Mouse (Mus musculus): ENCODE results near the gene Kctd17.
A peak's percentile ranks its signal among the peaks of the same experiment; 100 is the strongest.

The Kctd17 gene

DNA sequence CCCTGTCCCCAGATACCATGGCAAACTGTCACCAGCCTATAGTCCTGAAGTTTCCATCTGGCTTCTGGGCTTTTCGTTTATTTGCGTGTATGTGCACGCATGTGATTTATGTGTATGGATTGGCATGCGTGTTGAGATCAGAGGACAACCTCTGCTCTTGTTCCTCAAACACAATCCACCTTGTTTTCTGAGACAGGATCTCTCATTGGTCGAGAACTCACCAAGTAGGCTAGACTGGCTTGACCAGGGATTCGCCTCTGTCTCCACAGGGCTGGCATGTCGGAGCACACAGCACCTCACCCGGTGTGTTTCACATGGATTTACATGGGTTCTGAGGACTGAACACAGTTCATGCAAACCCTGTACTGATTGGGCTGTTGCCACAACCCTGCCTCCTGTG, 14.2 kb upstream of the Kctd17 start:
- DNase-seq (ENCODE audit: low read depth) = no peak

DNA sequence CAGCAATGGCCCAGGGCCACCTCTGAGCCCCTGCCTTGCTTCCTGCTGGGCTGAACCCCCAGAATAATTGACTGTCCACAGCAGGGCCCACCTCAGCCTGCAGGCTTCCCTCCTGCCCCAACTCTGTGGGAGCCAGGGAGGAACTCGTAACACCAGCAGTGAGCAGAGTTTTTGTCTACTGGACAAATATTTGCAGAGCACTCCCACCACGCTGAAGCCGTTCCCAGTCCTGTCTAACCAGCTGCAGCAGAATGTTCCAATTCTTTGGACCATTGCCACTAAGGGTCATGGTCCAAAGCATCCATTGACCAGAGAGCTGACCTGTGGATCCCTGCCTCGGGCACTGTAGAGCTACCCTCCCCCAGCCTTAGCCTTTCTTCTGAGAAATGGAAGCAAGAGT, 11.4 kb upstream of the Kctd17 start:
- no peak for DNase-seq (ENCODE audit: low read depth)

DNA sequence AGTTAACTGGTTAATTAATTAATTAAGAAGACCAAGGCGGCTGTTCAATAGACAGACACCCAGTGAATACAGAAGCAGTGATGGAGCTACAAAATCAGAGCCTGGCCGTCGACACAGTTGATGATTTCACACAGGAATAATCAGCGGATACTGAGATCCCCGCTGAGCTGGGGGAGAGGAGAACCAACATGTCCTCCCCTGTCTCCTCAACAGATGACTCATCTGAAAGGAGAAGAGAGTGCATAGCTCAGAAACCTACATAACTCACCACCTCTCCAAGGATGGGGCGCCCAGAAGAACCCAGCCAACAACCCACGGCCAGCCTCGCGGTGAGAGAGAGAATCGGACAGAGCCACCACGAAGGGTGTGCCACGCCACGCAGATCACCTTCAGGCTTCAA, 8.0 kb upstream of the Kctd17 start:
- DNase-seq (ENCODE audit: low read depth) = no peak

DNA sequence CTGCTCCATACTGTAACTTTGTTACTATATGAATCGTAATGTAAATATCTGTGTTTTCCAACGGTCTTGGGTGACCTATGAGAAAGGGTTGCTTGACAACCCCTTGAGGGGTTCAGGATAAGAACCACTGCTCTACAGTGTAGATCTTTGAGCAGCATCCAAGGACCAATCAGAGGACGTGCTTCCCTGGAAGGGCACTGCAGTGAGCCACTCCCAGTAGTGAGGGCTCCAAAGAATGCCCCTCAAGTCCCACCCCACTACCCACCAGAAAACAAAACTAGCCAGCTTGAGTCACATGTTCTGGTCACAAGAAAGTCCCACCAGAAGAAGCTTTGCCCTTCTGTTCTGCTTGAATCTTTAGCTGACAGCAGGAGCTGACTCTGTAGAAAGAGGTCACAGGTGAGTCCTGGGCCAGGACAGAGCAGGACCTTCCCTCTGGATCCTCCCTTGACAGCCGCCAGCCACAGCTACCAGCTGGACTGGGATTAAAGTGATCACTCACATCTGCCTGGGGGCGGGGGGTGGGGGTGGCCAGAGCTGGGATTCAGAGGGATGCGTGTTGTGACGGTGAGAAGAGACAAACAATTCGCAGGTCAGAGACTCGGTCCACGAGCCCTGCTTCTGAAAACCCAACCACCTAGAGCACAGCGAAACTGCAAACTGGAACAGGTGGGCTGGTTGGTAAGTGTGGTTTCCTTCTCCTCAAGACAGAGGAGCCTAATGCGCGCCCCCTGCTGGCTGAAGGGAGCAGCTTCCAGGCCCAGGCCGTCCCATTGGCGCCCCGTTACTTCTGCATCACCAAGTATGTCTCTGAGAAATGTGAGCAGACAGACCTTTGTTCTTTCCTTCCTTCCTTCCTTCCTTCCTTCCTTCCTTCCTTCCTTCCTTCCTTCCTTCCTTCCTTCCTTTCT, 6.1 kb upstream of the Kctd17 start:
- peak; percentile 82 for DNase-seq (ENCODE audit: low read depth)

DNA sequence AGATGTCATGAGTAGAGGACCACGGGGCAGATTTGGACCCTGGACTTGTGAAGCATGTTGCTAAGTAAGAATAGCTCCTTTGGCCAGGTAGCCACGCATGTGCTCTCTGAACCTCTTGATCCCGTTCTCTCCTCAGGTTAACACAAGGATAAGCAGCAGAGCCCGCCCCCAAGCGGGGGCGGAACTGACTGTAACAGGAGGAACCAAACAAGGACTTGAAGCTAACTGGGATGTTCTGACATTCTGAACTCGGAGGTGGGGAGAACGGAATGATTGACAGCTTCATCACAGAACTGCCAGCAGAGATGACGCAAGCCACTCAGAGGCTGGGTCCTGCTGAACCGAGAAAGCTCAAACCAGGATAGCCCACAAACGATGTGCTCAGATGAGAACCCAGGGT, 3.9 kb upstream of the Kctd17 start:
- DNase-seq (ENCODE audit: low read depth) = no peak

DNA sequence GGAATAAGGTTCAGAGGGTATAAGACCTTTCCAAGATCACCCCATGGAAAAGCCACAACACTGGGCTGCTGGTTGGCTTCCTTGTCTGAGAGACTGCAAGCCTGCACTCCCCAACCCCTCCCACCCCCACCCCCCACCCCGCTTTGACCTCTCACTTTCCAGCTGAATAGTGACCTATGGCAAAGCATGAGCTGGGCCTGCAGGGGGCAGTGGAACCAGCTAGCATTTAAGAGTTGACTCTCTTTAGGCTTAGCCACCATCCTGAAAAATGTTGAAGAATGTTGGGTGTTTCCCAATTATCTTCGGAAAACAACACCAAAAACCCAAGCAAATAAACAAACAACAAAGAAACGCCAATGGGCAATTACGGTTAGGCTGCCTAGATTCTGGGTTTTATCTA, 3.1 kb upstream of the Kctd17 start:
- no peak for DNase-seq (ENCODE audit: low read depth)

DNA sequence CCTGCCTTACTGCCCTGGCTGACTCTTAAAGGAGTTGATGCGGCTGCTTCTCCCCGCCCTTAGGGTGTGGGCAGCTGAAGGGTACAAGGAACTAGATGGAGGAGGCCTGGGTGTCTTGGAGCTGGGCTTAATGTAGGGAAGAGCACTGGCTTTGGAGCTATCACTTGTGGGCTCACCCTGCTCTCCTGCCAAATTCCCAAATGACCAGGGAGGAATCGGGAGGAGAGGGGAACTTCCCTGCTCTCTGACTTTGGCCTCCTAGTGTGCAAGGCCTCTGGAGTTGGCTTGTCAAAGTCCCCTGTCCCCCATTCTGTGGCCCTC, 735 bp downstream of the Kctd17 start:
- no peak for DNase-seq (ENCODE audit: low read depth)

DNA sequence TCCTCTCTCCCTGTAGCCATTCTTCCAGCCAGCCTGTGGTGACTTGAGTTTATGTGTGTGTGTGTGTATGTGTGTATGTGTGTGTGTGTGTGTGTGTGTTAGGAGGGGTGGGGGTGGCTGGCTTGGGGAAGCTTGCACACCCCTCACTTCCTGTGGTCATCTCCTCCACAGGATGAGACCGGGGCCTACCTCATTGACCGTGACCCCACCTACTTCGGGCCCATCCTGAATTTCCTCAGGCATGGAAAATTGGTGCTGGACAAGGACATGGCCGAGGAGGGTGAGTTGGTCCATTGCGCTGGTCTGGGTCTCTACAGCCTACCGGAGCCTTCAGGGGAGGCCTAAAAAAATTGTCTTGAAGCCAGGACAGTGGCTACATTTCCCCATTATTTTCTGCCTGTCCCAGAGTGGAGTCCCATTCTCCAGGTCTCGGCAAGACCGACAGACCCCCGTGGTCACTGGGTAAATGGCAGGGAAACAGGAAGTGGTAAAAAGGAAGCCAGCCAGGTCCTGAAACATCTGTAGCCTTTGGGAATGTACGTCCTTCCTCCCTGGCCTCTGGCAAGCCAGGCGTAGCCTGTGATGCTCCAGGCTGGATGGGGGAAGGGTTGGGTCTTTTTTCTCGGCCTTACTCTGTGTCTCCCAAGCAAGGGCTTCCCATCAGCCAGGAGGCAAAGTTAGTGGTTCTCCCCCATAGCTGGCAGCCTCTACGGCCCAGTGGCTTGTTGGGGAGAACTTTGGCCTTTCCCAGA, 1.7 kb downstream of the Kctd17 start:
- DNase-seq (ENCODE audit: low read depth) = no peak

DNA sequence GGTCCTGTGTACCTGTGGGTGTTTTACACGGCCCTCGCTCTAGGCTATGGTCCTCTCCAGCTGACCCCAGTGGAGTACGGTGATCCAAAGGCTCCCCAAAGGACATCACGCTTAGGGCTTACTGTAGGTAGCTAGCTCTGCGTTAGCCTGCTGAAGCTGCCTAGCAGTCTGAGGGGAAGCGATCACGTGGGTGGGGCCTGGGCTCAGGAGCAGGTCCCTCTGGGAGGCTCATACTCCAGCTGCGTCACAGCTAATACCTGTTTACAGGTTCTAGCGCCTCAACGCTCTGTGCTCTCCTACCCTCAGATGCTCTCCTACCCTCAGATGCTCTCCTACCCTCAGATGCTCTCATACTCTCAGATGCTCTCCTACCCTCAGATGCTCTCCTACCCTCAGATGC, 2.5 kb downstream of the Kctd17 start:
- no peak for DNase-seq (ENCODE audit: low read depth)

DNA sequence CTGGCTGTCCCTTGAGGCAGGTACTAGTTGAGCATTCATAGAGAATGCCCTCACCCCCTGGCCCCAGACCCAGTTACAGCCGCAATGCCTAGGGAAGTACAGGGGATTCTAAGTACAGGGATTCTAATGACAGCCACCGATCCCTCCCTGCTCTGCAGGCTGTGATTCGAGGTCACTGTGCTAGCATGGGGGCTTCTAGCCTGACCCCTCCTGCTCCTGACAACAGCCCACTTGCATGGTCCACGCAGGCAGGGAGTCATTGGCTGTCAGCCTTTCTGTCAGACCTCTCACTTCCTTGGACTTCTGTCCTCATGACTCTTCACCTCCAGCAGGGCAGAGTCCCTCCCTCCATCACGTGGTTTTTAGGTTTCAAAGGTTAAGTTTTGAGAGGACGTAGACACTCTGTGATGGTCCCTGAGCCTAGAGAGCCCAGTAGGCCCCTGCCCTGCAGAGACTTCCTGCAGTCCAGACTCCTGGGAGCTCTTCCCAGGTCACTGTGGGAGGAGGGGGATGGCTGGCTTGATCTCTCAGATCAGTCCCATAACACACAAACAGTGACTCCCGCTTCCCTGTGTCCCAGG, 3.3 kb downstream of the Kctd17 start:
- no peak for DNase-seq (ENCODE audit: low read depth)

DNA sequence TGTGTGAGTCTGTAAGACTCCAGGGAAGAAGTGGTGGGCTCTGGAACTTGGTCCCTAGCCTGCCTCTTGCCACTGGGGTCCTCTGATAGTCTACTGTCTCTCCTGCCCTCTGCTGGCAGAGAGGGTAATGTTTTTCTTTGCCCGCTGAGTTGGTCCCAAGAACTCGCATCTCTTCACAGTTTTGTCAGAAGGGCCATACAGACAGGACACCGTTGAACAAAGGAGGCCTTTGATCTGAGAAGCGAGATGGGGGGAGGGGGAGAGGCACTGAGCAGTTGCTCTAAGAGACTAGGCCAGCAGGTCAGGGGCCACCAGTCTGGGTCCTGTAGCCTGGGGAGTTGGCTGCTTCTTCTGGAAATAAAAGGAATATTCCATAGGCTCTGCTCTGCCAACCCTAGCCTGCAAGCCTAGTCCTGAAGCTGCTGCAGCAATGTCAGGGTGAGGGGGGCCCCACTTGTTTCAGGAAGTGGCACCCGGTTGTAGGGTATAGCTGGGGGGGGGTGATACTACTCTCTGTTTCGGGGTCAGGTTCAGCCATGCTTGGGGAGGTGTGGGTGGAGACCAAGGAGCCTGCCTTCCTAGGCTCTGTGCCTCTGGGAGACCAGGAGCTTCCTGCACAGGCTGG, 6.6 kb downstream of the Kctd17 start:
- no peak for DNase-seq (ENCODE audit: low read depth)

DNA sequence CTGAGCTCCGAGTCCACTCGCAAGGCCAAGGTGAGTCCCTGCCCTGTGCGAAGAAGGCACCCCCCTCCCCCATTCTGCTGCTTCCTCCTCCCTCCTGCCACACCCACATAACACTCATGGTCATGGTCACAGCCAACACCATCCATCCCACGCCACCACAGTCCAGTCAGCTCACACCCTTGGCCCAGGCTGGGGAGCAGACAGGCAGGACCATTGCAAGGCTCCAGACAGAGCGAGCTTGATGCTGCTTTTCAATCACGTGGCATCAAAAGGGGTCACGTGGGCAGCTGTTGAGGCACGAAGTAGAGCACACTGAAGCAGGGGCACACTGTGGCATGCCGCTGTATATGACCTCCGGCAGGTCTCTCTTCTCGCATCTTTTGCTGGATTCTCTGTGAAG, 7.3 kb downstream of the Kctd17 start:
- DNase-seq (ENCODE audit: low read depth) = no peak

DNA sequence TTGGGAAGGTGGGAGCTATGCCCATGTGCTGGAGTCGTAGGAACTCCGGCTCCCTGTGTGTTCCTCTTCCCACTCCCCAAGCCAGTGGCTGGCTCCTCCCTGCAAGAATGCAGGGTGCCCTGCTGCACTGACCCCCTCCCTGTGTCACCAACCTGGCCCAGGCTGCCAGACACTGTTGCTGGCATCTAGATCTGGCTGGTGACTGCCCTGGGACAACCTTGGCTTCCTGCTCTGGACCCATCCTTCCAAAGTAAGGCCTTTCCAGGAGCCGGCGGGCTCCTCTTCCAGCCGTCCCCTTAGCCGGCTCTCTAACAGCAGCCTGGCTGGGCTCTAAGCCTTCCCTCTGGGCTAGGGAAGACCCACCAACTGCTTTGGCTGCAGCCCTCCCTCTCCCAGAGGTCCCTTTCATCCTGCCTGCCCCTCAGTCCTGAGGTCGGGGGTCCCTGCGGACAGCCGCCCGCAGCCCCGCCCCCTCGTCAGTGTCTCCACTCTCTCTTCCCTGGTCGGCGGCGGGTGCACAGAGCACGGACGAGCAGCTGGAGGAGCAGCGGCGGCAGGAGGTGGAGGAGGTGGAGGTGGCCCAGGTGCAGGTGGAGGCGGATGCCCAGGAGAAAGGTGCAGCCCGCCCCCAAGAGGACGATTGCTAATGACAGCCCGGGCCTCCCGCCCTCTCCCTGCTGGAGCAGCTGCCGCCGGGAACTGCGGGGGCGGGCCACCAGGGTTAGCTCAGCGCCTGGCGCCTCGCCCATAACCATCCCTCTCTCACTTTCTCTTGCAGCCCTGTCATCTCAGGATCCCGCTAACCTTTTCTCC, 8.2 kb downstream of the Kctd17 start:
- no peak for DNase-seq (ENCODE audit: low read depth)

DNA sequence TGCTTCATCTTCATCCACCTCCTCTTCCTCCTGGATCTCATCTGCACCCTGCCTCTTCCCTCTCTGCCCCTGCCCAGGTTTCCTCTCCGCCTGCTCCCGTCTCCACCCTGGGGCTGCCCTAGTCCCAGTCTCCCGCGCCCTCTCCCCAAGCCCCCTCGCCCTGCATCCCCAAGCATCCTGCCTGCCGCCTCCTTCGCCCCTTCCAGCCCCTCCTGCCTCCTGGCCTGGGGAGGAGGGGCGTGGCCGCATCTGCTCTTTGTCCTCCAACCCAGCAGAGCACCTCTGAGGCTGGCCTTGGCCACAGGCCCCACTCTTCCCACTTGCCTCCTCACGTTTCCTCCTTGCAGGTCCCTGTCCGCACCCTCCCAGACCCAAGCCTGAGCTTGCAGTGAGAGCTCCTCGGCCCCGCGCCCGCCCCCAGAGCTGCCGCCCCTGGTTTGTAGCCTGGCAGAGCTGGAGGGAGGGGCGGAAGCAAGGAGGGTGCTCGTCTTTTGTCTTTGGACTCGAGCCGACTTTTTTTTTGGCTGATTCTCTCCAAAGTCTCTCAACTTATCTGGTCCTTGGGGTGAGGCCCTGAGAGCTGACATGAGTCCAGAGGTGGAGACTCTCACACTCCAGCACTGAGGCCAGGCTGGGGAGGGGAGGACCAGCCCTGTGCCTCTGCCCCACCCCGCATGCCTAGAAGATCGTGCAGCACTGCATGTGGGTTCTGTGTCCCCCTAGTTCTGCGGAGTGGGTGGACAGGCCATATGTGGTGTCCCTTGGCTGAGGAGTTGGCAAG, 9.1 kb downstream of the Kctd17 start:
- DNase-seq (ENCODE audit: low read depth) = no peak

DNA sequence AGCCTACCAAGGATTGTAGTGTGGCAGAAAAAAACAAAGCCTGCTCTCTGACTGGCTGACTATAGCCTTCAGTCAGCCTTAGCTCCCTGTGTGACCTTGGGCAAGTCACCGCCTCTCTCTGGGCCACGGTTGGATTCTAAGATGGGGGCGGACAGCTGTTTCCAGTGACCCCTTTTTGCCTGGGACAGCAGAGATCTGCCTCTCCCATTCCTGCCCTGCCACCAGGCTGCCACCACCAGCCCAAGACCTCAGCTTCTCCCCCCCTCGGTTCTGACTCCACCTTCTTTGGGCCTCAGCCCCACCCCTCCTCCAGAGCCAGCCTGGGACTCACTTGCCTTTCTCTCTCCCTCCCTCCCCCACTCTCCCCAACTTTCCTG, 9.6 kb downstream of the Kctd17 start:
- no peak for DNase-seq (ENCODE audit: low read depth)

DNA sequence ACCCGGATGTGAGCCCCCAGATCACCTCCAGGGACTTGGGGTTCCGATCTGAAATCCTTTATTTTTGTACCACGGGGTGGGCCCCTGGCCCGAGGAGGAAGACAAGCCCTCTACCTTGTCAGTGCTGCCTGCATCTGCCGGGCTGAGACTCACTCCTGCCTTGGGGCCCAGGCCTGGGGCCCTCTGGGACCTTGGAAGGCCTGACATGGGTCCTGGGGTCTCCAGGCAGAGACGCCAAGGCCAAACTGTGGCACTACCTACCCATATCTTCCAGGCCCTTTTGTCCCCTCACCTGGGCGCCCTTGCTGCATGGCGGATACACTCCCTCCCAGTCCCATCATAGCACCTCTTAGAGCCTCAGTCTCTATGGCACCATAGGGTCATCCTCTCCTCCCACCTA, 10.1 kb downstream of the Kctd17 start:
- DNase-seq (ENCODE audit: low read depth) = no peak

DNA sequence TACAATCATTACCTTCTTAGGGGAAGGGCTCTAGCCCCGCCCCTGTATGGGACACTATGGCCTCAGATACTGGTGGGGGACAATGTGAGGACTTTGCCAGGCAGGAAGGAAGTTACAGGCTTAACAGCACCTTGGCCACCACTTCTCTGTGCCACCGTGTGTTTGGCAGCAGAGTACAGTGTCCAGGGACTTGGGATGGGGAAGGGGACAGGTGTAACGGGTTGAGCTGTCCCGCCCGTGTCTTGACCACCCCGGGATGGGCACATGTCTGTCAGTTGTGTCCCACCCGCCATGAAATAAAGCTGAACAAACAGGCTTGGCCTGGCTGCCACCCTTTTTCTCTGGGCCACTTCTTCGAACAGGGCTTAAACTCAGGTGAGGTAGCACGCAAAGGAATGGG, 10.6 kb downstream of the Kctd17 start:
- no peak for DNase-seq (ENCODE audit: low read depth)

DNA sequence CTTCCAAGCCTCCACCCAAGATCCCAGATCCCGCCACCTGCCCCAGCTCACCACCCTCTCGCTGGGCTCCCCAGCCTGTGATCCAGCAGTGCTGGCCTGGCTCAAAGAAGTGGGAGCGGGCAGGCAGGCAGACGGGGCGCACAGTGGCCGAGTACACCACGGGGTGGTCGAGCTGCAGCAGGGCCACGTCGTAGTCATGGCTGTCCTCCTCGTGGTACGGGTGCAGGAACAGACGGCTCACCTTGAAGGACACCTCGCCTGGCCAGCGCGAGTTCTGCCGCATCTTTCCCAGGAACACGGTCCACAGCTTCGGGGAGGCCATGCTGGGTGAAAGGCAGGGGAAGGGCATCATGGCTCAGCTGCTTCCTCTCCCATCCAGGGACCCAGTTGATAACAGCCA, 13.9 kb downstream of the Kctd17 start:
- no peak for DNase-seq (ENCODE audit: low read depth)

DNA sequence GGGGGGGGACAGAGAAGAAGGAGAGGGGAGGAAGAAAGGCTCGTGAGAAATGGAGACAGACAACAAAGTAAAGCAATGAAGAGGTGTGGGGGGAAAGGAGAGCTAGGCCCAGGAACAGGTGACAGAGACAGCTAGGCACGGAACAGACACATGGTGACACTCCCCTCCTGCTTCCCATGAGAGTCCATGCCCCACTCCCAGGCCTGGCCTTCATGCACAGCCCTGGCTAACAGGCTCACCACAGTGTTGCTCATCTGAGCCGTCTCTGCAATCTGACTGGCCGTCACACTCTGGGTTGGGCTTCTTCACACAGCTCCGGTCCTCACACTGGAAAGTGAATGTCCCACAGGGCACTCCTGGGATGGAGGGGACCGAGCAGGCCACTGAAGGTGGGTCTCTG, 15.5 kb downstream of the Kctd17 start:
- no peak for DNase-seq (ENCODE audit: low read depth)

DNA sequence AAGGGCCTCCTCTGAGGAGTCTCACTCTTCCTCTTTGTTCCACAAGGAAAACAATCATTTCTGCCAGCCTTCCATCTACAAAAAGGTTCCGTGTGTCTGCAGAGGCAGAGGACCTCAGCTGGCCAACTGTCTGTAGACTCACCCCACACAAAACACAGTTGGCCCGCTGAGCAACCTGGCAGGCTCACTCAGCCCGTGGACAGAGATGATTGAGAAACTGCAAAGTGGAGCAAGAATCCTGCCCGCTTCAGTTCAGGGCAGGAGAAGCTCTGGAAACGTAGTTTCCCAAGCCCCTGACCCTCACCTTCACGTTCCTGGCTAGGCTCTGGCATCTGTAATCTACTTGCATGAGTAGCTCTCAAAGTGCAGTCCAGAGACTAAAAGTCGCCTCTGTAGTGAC, 18.8 kb downstream of the Kctd17 start:
- DNase-seq (ENCODE audit: low read depth) = no peak

Measured in c-Kit-positive CD71-negative TER-119-negative erythroid progenitor cells, embryonic 14.5 days (primary cell).